Mouse (Mus musculus) gastrocnemius, postnatal 10 days (tissue): Measurements from ENCODE around the gene Cacna1c. TPM values are rescaled to one million over a fixed set of nuclear protein-coding genes. Genes with fewer than 3 reads are reported as not detected.

ENCODE experiments used
- DNase-seq: peaks from one replicate; pipeline ENCODE4 v3.0.0; 2021; ENCODE audit warnings: mixed read lengths
- total RNA-seq, 2 experiments: library from RNA; stranded (reverse); gene quantifications; 2 replicates each; pipeline ENCODE4 v1.2.3; 2021

Gene Cacna1c
- total RNA-seq, 2 experiments from 2014 or later, result 5.2 to 7.3 TPM

- no peak for DNase-seq
Measured at GRCm38 (mm10) chr6:119145109-119145508, 51.1 kb downstream of the Cacna1c start.

- no peak for DNase-seq
Measured at GRCm38 (mm10) chr6:119139561-119139960, 56.7 kb downstream of the Cacna1c start.

GRCm38 (mm10) chr6:119137768-119138167 is 58.5 kb downstream of the Cacna1c start:
- no peak for DNase-seq

GRCm38 (mm10) chr6:119132863-119133262 is 63.4 kb downstream of the Cacna1c start:
- no peak for DNase-seq

GRCm38 (mm10) chr6:119132111-119132735 is 64.0 kb downstream of the Cacna1c start:
- DNase-seq, result no peak

- DNase-seq, result peak; percentile 48
Measured at GRCm38 (mm10) chr6:119129664-119130063, 66.6 kb downstream of the Cacna1c start.

- DNase-seq, result no peak
Measured at GRCm38 (mm10) chr6:119128521-119128920, 67.7 kb downstream of the Cacna1c start.

- no peak for DNase-seq
Measured at GRCm38 (mm10) chr6:119128076-119128475, 68.1 kb downstream of the Cacna1c start.

- no peak for DNase-seq
Measured at GRCm38 (mm10) chr6:119126991-119127390, 69.2 kb downstream of the Cacna1c start.

GRCm38 (mm10) chr6:119118371-119118770 is 77.8 kb downstream of the Cacna1c start:
- DNase-seq, result no peak

- DNase-seq, result no peak
Measured at GRCm38 (mm10) chr6:119116290-119116689, 79.9 kb downstream of the Cacna1c start.

- DNase-seq, result no peak
Measured at GRCm38 (mm10) chr6:119113362-119113761, 82.9 kb downstream of the Cacna1c start.

GRCm38 (mm10) chr6:119110369-119110768 is 85.8 kb downstream of the Cacna1c start:
- no peak for DNase-seq

GRCm38 (mm10) chr6:119108466-119109394 is 87.5 kb downstream of the Cacna1c start:
- DNase-seq, result peak; percentile 63

GRCm38 (mm10) chr6:119107856-119108465 is 88.3 kb downstream of the Cacna1c start:
- peak; percentile 34 for DNase-seq

GRCm38 (mm10) chr6:119107140-119107855 is 88.9 kb downstream of the Cacna1c start:
- peak; percentile 69 for DNase-seq

- no peak for DNase-seq
Measured at GRCm38 (mm10) chr6:119106726-119107125, 89.5 kb downstream of the Cacna1c start.

- DNase-seq, result no peak
Measured at GRCm38 (mm10) chr6:119105651-119106595, 90.3 kb downstream of the Cacna1c start.

- DNase-seq, result peak; percentile 85
Measured at GRCm38 (mm10) chr6:119104246-119104645, 92.0 kb downstream of the Cacna1c start.

- DNase-seq, result no peak
Measured at GRCm38 (mm10) chr6:119102936-119103335, 93.3 kb downstream of the Cacna1c start.

GRCm38 (mm10) chr6:119099333-119099732 is 96.9 kb downstream of the Cacna1c start:
- DNase-seq, result no peak
